Mouse (Mus musculus) kidney, postnatal 0 days (tissue): ENCODE results near the gene Dnase1l3. TPM values are rescaled to one million over a fixed set of nuclear protein-coding genes. Genes with fewer than 3 reads are reported as not detected.
A peak's percentile ranks its signal among the peaks of the same experiment; 100 is the strongest.

Source experiments
- ATAC-seq: fragments of 200-750 bp; cut with Nextera tagmentation; replicated peaks from 2 replicates; pipeline ENCODE4 v1.8.0; 2017; ENCODE audit warnings: low read depth, moderate number of reproducible peaks, moderate TSS enrichment, moderate library complexity; ENCODE audit not compliant: low FRiP score
- DNase-seq: peaks from one replicate; pipeline ENCODE4 v3.0.0-alpha.2; 2016; ENCODE audit warnings: low spot score
- H3K27ac ChIP-seq: fragments of 300-500 bp; sonication (generic); 2 replicates; pipeline ENCODE4 v1.5.1; 2014; ENCODE audit warnings: mild to moderate bottlenecking
- H3K27me3 ChIP-seq: fragments of 300-500 bp; sonication (generic); 2 replicates; pipeline ENCODE4 v1.6.1; 2014; ENCODE audit warnings: low read length, mixed read lengths; ENCODE audit not compliant: insufficient read depth
- H3K36me3 ChIP-seq: fragments of 300-500 bp; sonication (generic); 2 replicates; pipeline ENCODE4 v1.6.1; 2014; ENCODE audit warnings: low read length, mixed read lengths; ENCODE audit not compliant: insufficient read depth
- H3K4me1 ChIP-seq: fragments of 300-500 bp; sonication (generic); replicated peaks from 2 replicates; pipeline ENCODE4 v1.6.1; 2014; ENCODE audit warnings: antibody characterized with exemption, low read length, mixed read lengths; ENCODE audit not compliant: insufficient read depth
- H3K4me2 ChIP-seq: fragments of 300-500 bp; sonication (generic); 2 replicates; pipeline ENCODE4 v1.6.1; 2014; ENCODE audit warnings: mild to moderate bottlenecking, low read length, moderate library complexity, mixed read lengths
- H3K4me3 ChIP-seq: fragments of 300-500 bp; sonication (generic); replicated peaks from 2 replicates; pipeline ENCODE4 v1.5.1; 2014; ENCODE audit warnings: low read depth, low read length
- H3K9ac ChIP-seq: fragments of 300-500 bp; sonication (generic); 2 replicates; pipeline ENCODE4 v1.6.1; 2014; ENCODE audit warnings: low read depth, low read length
- H3K9me3 ChIP-seq: fragments of 300-500 bp; sonication (generic); replicated peaks from 2 replicates; pipeline ENCODE4 v1.6.1; 2016; ENCODE audit warnings: low read length, inconsistent platforms, mixed read lengths
- CTCF ChIP-seq: IDR thresholded peaks from 2 replicates; pipeline ENCODE4 v1.5.1; 2016; ENCODE audit warnings: antibody characterized with exemption, low read depth, mild to moderate bottlenecking, moderate library complexity
- WGBS: fragments of 180-500 bp; shearing (Covaris S2); extraction: QIAGEN DNeasy Blood & Tissue Kit; methylation state at CpG from one replicate; pipeline ENCODE4 v1.1.7; 2014; 5-methylcytosine and 5-hydroxymethylcytosine counted together
- polyA plus RNA-seq: library from polyadenylated mRNA; unstranded; fragments of >200 nt; fragmentation: Nextera tagmentation; extraction: Ambion mirVana; gene quantifications from 2 replicates; pipeline ENCODE4 v1.2.1, GENCODE M21; 2015

Gene Dnase1l3
- polyA plus RNA-seq, 1 experiment from 2014 or later, result 0.25 TPM

GRCm38 (mm10) chr14:8038150-8038549, 43.8 kb upstream of the Dnase1l3 start:
- H3K36me3 ChIP-seq, result 0 out of 2 replicates have a peak, but pooled peaks cover 3% of the 10 kb centered on the region
- DNase-seq (no peak), ATAC-seq (no peak)
- no peak overlapping the region for H3K4me2 ChIP-seq
- no peak overlapping the region for H3K4me3 ChIP-seq
- H3K9me3 ChIP-seq, result no peaks in the 10 kb centered on the region
- H3K4me1 ChIP-seq, result no peaks in the 10 kb centered on the region
- no peaks in the 10 kb centered on the region for H3K27me3 ChIP-seq
- H3K27ac ChIP-seq, result no peak overlapping the region
- no peak for TF ChIP-seq CTCF
- 84% methylated on average over 5 of the region's 5 CpGs for WGBS
- H3K9ac ChIP-seq, result no peak overlapping the region

DNA sequence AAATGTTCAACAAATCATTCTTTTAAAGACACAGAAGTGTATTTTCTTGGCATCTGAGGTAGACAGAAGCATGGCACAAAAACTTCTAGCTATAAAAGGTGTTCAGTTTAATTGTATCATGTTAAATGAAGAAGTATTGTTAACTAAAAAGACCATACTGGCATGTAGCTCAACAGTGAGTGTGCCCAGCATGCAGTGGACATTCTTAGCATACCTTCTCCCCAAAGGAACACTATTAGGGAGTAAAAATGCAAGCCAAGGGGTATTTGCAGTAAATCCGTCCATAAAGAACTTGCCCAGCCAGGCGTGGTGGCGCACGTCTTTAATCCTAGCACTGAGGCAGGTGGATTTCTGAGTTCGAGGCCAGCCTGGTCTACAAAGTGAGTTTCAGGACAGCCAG, 42.0 kb upstream of the Dnase1l3 start:
- no peaks in the 10 kb centered on the region for H3K4me1 ChIP-seq
- H3K9me3 ChIP-seq, result no peaks in the 10 kb centered on the region
- H3K4me3 ChIP-seq, result no peak overlapping the region
- H3K27me3 ChIP-seq, result no peaks in the 10 kb centered on the region
- ATAC-seq (no peak), DNase-seq (no peak)
- WGBS, result 79% methylated on average over 5 of the region's 5 CpGs
- no peak for TF ChIP-seq CTCF
- H3K27ac ChIP-seq, result no peak overlapping the region
- H3K36me3 ChIP-seq, result no peaks in the 10 kb centered on the region
- H3K9ac ChIP-seq, result no peak overlapping the region
- no peak overlapping the region for H3K4me2 ChIP-seq

DNA sequence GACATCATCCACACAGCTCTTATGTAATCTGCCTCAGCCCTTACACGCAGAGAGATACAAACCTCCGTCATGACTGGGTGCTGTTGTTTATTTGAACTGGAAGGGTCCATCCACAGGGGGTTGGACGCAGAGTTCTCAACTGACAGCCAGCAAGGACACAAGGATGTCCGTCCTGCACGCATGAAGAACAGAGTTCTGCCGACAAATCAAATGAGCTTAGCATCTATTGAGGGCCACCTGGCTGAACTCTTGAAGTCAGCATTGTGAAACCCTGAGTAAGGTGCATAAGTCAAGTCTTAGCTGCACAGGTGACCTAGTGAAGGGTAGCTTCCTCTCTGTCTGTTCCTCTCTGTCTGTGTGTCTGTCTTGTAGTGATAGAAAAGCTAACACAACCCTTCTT, 41.6 kb upstream of the Dnase1l3 start:
- no peak for DNase-seq
- H3K9me3 ChIP-seq, result no peaks in the 10 kb centered on the region
- no peaks in the 10 kb centered on the region for H3K4me1 ChIP-seq
- 91% methylated on average over 6 of the region's 6 CpGs for WGBS
- TF ChIP-seq CTCF, result no peak
- H3K27me3 ChIP-seq, result no peaks in the 10 kb centered on the region
- no peak overlapping the region for H3K4me3 ChIP-seq
- no peaks in the 10 kb centered on the region for H3K36me3 ChIP-seq
- no peak overlapping the region for H3K9ac ChIP-seq
- H3K27ac ChIP-seq, result no peak overlapping the region
- ATAC-seq, result no peak
- H3K4me2 ChIP-seq, result no peak overlapping the region

DNA sequence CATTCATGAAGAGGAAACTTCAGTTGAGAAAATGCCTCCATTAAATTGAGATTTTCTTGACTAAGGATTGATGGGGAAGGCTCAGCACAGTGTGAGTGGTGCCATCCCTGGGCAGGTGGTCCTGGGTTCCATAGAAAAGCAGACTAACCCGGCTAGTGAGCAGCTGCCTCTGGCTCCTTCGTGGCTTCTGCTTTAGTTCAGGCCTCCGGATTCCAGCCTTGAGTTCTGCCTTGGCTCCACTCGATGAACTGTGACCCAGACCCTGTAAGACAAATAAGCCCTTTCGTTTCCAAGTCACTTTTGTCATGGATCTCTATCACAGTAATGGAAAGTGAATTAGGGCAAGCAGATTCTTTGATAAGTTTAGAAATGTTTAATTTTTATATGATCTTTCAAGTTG, 40.2 kb upstream of the Dnase1l3 start:
- Histone ChIP-seq H3K4me2 (no peak overlapping the region), H3K27ac (no peak overlapping the region), H3K36me3 (no peaks in the 10 kb centered on the region), H3K27me3 (no peaks in the 10 kb centered on the region), H3K4me1 (no peaks in the 10 kb centered on the region), H3K9me3 (no peaks in the 10 kb centered on the region), H3K9ac (no peak overlapping the region), H3K4me3 (no peak overlapping the region)
- TF ChIP-seq CTCF, result no peak
- ATAC-seq, result no peak
- 48% methylated on average over 5 of the region's 5 CpGs for WGBS
- DNase-seq, result no peak

- no peak for TF ChIP-seq CTCF
- 60% methylated on average over 13 of the region's 13 CpGs for WGBS
- no peaks in the 10 kb centered on the region for H3K27me3 ChIP-seq
- ATAC-seq (no peak), DNase-seq (no peak)
- no peaks in the 10 kb centered on the region for H3K36me3 ChIP-seq
- no peak overlapping the region for H3K9ac ChIP-seq
- H3K9me3 ChIP-seq, result no peaks in the 10 kb centered on the region
- no peaks in the 10 kb centered on the region for H3K4me1 ChIP-seq
- H3K4me3 ChIP-seq, result no peak overlapping the region
- no peak overlapping the region for H3K4me2 ChIP-seq
- no peak overlapping the region for H3K27ac ChIP-seq
Observed at GRCm38 (mm10) chr14:8032087-8032944, 37.9 kb upstream of the Dnase1l3 start.

DNA sequence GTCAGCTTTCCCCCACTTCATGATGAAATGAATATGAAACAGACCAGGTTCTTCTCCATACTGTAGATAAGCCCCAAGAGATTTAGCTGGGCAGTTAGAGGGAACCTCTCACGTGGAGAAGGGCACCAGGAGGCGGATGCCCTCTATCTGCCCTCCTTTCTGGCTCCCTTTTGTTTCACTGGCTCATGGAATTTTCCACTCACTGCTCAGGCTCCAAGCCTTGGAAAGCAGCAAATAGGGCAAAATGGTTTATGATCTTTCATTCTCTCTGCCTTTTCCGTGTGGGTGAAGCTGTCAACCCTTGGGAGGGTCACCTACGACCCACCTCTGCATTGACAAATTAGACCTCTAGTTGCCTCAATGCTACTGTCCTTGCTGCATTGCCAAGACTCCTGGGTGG, 36.2 kb upstream of the Dnase1l3 start:
- Histone ChIP-seq H3K9me3 (no peaks in the 10 kb centered on the region), H3K27me3 (no peaks in the 10 kb centered on the region), H3K4me2 (no peak overlapping the region), H3K9ac (no peak overlapping the region), H3K27ac (peak overlapping the region; percentile 37), H3K4me1 (no peaks in the 10 kb centered on the region), H3K36me3 (no peaks in the 10 kb centered on the region), H3K4me3 (no peak overlapping the region)
- no peak for DNase-seq
- WGBS, result 37% methylated on average over 4 of the region's 4 CpGs
- no peak for ATAC-seq
- no peak for TF ChIP-seq CTCF
